Mouse (Mus musculus) left cerebral cortex, adult 2 months (tissue): Measurements from ENCODE around the gene Mad1l1. TPM values are rescaled to one million over a fixed set of nuclear protein-coding genes. Genes with fewer than 3 reads are reported as not detected.
A peak's percentile ranks its signal among the peaks of the same experiment; 100 is the strongest.

ENCODE experiments used
- DNase-seq, 2 experiments: peaks; one replicate each; pipeline ENCODE4 v3.0.0; 2021 to 2022; ENCODE audit warnings: low spot score in 2 of 2, mixed read lengths in 1 of 2; ENCODE audit errors: extremely low spot score in 1 of 2
- H3K27ac ChIP-seq: fragments of 200-600 bp; 2 replicates; pipeline ENCODE4 v1.8.1; 2022
- H3K4me3 ChIP-seq: fragments of 200-600 bp; 2 replicates; pipeline ENCODE4 v1.8.1; 2022
- CTCF ChIP-seq: fragments of 200-600 bp; IDR thresholded peaks from 2 replicates; pipeline ENCODE4 v1.8.1; 2022; ENCODE audit warnings: antibody characterized with exemption, mild to moderate bottlenecking, moderate library complexity
- intact Hi-C: fragments of 180-260 bp; cut with DNase I; formaldehyde crosslinking; loops from one replicate; pipeline ENCODE4 v1.15.1; 2025
- total RNA-seq, 2 experiments: library from RNA; stranded (reverse); gene quantifications; 2 replicates each; pipeline ENCODE4 v1.2.3; 2021

The Mad1l1 gene
- total RNA-seq, 2 experiments from 2014 or later, result 14.1 to 17.6 TPM

GRCm38 (mm10) chr5:140087242-140087641, 234.1 kb downstream of the Mad1l1 start:
- no peak for DNase-seq
- TF ChIP-seq CTCF, result no peak
- intact Hi-C loops, result loop anchor here (5.0 kb wide), 1 partner anchor 180 kb away; the partner anchor contains the start of gene Elfn1
- Histone ChIP-seq H3K27ac (no peak overlapping the region), H3K4me3 (no peak overlapping the region)

- no peak overlapping the region for H3K4me3 ChIP-seq
- TF ChIP-seq CTCF, result no peak
- no peak for DNase-seq
- intact Hi-C loops, result no loop called here
- H3K27ac ChIP-seq, result no peak overlapping the region
Observed at GRCm38 (mm10) chr5:140084341-140084740, 237.0 kb downstream of the Mad1l1 start.

DNA sequence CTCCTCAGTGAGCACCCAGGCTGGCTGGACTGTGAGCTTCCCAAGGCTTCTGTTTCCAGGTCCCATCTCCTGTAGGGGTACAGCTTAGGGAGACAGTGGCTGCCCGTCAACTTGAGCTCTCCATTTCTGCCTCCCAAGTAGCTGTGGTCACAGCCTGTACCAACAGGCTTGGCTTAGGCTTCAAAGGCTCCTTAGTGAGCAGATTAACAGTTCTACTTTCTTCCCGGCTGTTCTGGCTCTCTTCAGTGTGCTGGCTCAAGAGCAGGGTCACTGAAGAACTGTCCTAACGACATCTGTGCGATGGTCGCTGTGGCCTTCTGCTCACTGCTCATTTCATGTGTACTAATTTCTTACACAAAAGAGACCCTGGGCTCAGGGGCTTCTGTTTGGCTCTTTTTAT, 237.4 kb downstream of the Mad1l1 start:
- intact Hi-C loops, result no loop called here
- H3K27ac ChIP-seq, result no peak overlapping the region
- no peak for TF ChIP-seq CTCF
- no peak overlapping the region for H3K4me3 ChIP-seq
- no peak for DNase-seq

DNA sequence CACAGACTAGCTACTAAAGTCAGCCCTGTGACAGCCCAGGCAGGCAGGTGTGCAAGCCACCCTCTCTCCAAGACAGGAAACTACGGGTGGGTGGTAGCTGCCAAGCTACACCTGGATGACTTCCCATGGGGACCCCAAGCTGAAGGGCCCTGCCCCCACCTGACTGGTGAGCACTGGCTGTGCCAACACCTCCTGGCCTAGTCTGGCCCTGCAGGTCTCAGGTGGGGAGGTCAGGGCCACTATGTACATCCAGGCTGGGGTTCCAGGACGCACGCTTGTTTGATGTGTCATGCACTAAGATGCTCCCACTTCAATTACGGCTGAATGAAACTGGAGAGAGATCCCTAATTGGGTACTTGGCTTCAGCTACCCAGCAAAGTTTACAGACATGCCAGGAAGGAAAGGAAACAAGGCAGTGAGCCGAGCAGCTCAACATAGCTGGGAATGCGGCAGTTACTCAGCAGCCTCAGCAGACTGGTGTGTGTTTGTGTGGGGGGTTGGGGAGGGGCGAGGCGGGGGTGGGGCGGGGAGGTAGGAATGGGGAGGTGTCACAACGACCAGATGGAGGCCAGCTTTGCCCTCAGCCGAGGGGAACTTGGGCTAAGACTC, 239.0 kb downstream of the Mad1l1 start:
- DNase-seq, result peak in 1 of 2 experiments; percentile 31
- H3K4me3 ChIP-seq, result no peak overlapping the region
- no peak for TF ChIP-seq CTCF
- H3K27ac ChIP-seq, result no peak overlapping the region
- intact Hi-C loops, result no loop called here

- H3K4me3 ChIP-seq, result no peak overlapping the region
- DNase-seq, result no peak
- TF ChIP-seq CTCF, result no peak
- no peak overlapping the region for H3K27ac ChIP-seq
- intact Hi-C loops, result no loop called here
Observed at GRCm38 (mm10) chr5:140081084-140081483, 240.3 kb downstream of the Mad1l1 start.

- Histone ChIP-seq H3K27ac (no peak overlapping the region), H3K4me3 (no peak overlapping the region)
- no peak for TF ChIP-seq CTCF
- intact Hi-C loops, result no loop called here
- DNase-seq, result no peak
Observed at GRCm38 (mm10) chr5:140079511-140079910, 241.8 kb downstream of the Mad1l1 start.

- no peak for TF ChIP-seq CTCF
- no peak for DNase-seq
Observed at GRCm38 (mm10) chr5:140078406-140078805, 242.9 kb downstream of the Mad1l1 start.

DNA sequence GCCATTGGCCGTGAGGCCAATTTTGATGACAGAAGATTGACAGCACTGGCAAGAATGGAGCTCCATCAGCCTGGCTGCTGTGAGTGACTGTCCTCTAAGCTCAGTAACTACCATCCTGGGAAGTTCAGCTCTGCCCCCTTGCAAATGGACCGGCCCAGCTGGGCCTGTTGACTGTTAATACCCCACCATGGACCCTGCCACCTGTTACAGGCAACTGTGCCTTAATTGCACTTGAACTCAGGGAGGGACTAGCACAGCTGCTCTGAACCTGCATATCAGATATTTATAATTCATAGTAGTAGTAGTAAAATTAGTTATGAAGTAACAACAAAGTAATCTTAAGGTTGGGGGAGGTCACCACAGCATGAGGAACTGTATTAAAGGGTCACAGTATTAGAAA, 244.9 kb downstream of the Mad1l1 start:
- intact Hi-C loops, result no loop called here
- Histone ChIP-seq H3K4me3 (no peak overlapping the region), H3K27ac (no peak overlapping the region)
- DNase-seq, result no peak
- no peak for TF ChIP-seq CTCF

More at GRCm38 (mm10) chr5:140078406-140078805, 242.9 kb downstream of the Mad1l1 start:
- intact Hi-C loops, result no loop called here
- no peak overlapping the region for H3K4me3 ChIP-seq
- no peak overlapping the region for H3K27ac ChIP-seq

DNA sequence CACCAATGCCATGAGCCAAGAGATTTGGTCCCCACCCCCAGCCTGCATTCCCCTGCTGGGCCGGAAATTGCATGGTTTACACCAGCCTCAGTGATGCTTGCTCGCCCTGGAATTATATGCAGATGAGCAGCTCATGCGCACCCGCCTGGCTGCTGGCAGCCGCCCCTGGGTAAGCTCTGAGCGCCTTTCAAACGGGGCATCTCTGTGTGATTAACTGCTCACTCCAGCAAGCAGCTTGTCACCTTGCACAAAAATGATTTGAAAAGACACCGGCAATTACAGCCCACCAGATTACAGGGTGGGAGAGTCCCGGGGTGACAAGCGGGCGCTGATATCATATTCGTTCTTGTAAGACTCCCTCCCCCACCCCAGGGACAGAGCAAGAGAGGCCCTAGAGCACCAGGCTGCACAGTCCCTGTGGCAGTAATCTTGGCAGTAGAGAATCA, 247.7 kb downstream of the Mad1l1 start:
- no peak for TF ChIP-seq CTCF
- H3K27ac ChIP-seq, result no peak overlapping the region
- H3K4me3 ChIP-seq, result no peak overlapping the region
- intact Hi-C loops, result no loop called here
- DNase-seq, result peak in 1 of 2 experiments; percentile 29

DNA sequence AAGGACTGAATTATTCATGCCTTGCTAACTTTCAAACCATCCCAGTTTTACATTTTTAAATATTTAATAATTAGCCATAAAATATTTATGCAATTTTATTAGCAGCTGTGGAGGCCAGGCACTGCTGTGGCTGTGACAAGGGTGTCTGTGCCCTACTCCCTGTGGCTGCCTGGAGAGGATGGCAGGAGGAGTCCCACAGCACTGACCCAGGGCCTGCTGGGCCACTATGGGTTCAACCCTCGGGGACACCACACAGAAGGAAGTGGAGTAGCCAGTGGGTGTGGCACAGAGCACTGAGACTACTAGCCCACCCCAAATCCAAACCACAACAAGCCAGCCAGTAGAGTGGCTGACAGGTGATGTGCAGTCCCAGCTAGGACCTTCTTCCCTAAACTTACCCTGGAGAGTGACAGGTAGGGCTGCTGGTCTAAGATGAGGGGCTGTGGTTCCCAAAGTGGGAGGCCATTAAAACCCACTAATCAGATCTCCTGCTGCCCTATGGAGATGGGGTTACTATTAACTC, 248.1 kb downstream of the Mad1l1 start:
- no peak overlapping the region for H3K27ac ChIP-seq
- TF ChIP-seq CTCF, result no peak
- no peak for DNase-seq
- intact Hi-C loops, result no loop called here
- no peak overlapping the region for H3K4me3 ChIP-seq

- Histone ChIP-seq H3K4me3 (no peak overlapping the region), H3K27ac (no peak overlapping the region)
- no peak for DNase-seq
- intact Hi-C loops, result no loop called here
- no peak for TF ChIP-seq CTCF
Observed at GRCm38 (mm10) chr5:140068506-140068905, 252.8 kb downstream of the Mad1l1 start.

DNA sequence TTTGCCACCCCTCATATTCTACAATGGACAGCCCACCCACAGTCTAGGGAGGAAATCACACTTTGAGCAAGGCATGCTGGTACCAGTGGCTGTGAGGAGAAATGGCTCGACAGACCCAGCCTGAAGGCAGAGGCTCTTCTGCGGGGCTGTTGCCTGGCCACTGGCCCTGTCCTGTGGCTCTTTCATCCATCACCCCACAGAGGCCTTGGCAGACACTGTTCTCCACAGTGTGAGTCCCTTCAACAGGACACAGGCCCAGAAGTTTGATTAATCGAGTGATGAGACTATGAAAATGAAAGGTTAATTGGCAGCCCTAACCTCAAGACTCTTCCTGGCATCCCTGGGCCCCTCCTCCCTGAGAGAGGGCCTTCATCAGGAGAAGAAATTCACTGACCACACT, 253.3 kb downstream of the Mad1l1 start:
- no peak for TF ChIP-seq CTCF
- intact Hi-C loops, result no loop called here
- Histone ChIP-seq H3K27ac (no peak overlapping the region), H3K4me3 (no peak overlapping the region)
- DNase-seq, result no peak

DNA sequence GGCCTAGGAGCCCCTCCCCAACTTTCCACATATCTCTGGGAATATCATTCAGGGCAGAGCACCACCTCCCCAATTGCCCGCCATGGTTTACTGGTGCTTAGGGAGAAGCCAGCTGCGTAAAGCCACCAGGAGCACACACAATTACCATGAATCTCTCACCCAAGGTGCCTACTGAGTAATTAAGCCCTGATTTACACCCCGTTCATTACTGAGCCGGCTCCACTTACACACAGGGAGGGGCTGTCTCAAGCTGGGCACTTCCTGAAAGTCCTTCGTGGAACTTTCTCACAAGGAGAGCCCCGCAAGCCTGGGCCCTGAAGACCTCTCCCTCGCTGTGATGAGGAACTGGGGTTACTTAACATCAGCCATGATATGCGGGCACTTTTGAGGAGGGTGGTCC, 254.6 kb downstream of the Mad1l1 start:
- TF ChIP-seq CTCF, result no peak
- Histone ChIP-seq H3K27ac (no peak overlapping the region), H3K4me3 (no peak overlapping the region)
- no peak for DNase-seq
- intact Hi-C loops, result no loop called here
